Mouse (Mus musculus) heart, postnatal 14 days (tissue): ENCODE data around the gene Ccnl2. TPM values are rescaled to one million over a fixed set of nuclear protein-coding genes. Genes with fewer than 3 reads are reported as not detected.
"Not testable (repeated sequence)": the region's sequence is repeated elsewhere in the genome, so short reads cannot be mapped to it uniquely, and the experiment has no call there.

Source experiments
- DNase-seq, 2 experiments: peaks; one replicate each; pipeline ENCODE4 v3.0.0; 2021 to 2022
- intact Hi-C: fragments of 180-260 bp; cut with DNase I; formaldehyde crosslinking; loops from one replicate; pipeline ENCODE4 v1.15.1; 2025
- total RNA-seq, 2 experiments: library from RNA; stranded (reverse); gene quantifications; 2 replicates each; pipeline ENCODE4 v1.2.3; 2021

The Ccnl2 gene
- total RNA-seq, 2 experiments from 2014 or later: 49.1 to 55.8 TPM

- no peak for DNase-seq
- intact Hi-C loops: no loop called here
Measured at GRCm38 (mm10) chr4:155788300-155788699, 24.0 kb upstream of the Ccnl2 start.

GRCm38 (mm10) chr4:155788833-155789232 lies 23.5 kb upstream of the Ccnl2 start:
- intact Hi-C loops, DNase-seq: not testable (repeated sequence)

- no peak for DNase-seq
- intact Hi-C loops: no loop called here
Measured at GRCm38 (mm10) chr4:155790021-155790489, 22.2 kb upstream of the Ccnl2 start, which contains the start of gene Ankrd65. TSS of gene Ankrd65 (plus strand) at chr4:155790439.

GRCm38 (mm10) chr4:155790650-155791161 lies 21.6 kb upstream of the Ccnl2 start:
- DNase-seq: no peak
- intact Hi-C loops: no loop called here

GRCm38 (mm10) chr4:155791240-155791933 lies 20.9 kb upstream of the Ccnl2 start:
- intact Hi-C loops: no loop called here
- DNase-seq: no peak

- DNase-seq: no peak
- intact Hi-C loops: no loop called here
Measured at GRCm38 (mm10) chr4:155793730-155794129, 18.6 kb upstream of the Ccnl2 start.

- DNase-seq: no peak
- intact Hi-C loops: loop anchor here (5.0 kb wide), 1 partner anchor 35 kb away; no protein-coding TSS in a partner anchor
Measured at GRCm38 (mm10) chr4:155802075-155802474, 10.2 kb upstream of the Ccnl2 start.

- DNase-seq: no peak
- intact Hi-C loops: loop anchor here (5.0 kb wide), 1 partner anchor 36 kb away; no protein-coding TSS in a partner anchor
Measured at GRCm38 (mm10) chr4:155802741-155803339, 9.4 kb upstream of the Ccnl2 start, which contains the start of gene Mrpl20. TSS of gene Mrpl20 (plus strand) at chr4:155802878.

- peak; percentile 97 to 99 for DNase-seq
- intact Hi-C loops: loop anchor here (5.0 kb wide), 1 partner anchor 36 kb away; no protein-coding TSS in a partner anchor
Measured at GRCm38 (mm10) chr4:155803340-155804041, 8.8 kb upstream of the Ccnl2 start.

- intact Hi-C loops: no loop called here
- no peak for DNase-seq
Measured at GRCm38 (mm10) chr4:155807841-155808240, 4.4 kb upstream of the Ccnl2 start.

- peak in 1 of 2 experiments; percentile 44 for DNase-seq
- intact Hi-C loops: no loop called here
Measured at GRCm38 (mm10) chr4:155812665-155813181, 434 bp downstream of the Ccnl2 start.

GRCm38 (mm10) chr4:155817533-155817932 lies 5.2 kb downstream of the Ccnl2 start:
- intact Hi-C loops: no loop called here
- no peak for DNase-seq

GRCm38 (mm10) chr4:155821025-155821424 lies 8.7 kb downstream of the Ccnl2 start:
- DNase-seq: peak; percentile 23 to 49
- intact Hi-C loops: no loop called here

GRCm38 (mm10) chr4:155823443-155823842 lies 11.2 kb downstream of the Ccnl2 start:
- intact Hi-C loops: no loop called here
- no peak for DNase-seq

GRCm38 (mm10) chr4:155829866-155830265 lies 17.6 kb downstream of the Ccnl2 start:
- DNase-seq: no peak
- intact Hi-C loops: no loop called here

- intact Hi-C loops: no loop called here
- DNase-seq: no peak
Measured at GRCm38 (mm10) chr4:155830596-155830995, 18.3 kb downstream of the Ccnl2 start.

- intact Hi-C loops: no loop called here
- peak; percentile 95 to 97 for DNase-seq
Measured at GRCm38 (mm10) chr4:155831205-155831766, 19.0 kb downstream of the Ccnl2 start, which contains the start of gene Aurkaip1. TSS of gene Aurkaip1 (plus strand) at chr4:155831272.

- DNase-seq: peak in 1 of 2 experiments; percentile 38
- intact Hi-C loops: loop anchor here (1.0 kb wide), 1 partner anchor 15 kb away; the partner anchor contains the start of gene Dvl1
Measured at GRCm38 (mm10) chr4:155831831-155832230, 19.5 kb downstream of the Ccnl2 start.

GRCm38 (mm10) chr4:155832321-155832720 lies 20.0 kb downstream of the Ccnl2 start:
- intact Hi-C loops: loop anchor here (1.0 kb wide), 1 partner anchor 15 kb away; the partner anchor contains the start of gene Dvl1
- no peak for DNase-seq

GRCm38 (mm10) chr4:155833234-155833633 lies 20.9 kb downstream of the Ccnl2 start:
- intact Hi-C loops: no loop called here
- DNase-seq: no peak
